ENCODE assay signal across 11 mouse cellular contexts in genomic region chr5:66101577-66101976, GRCm38 (mm10).
DNase-seq lines count a peak whose midpoint lies in the region; ATAC-seq and TF ChIP-seq lines count a peak whose summit lies in the region.
"Had no signal": no experiment of that assay in that cellular context is flagged by ENCODE, and none has a peak within 500 bp of the region (broad histone marks: within the 10 kb centered on the region; RNA-seq: fewer than 3 reads in every experiment).

No protein-coding gene starts in this region.

- no peak for ATAC-seq in liver, postnatal 0 days
- no peak for ATAC-seq in liver, embryonic 11.5 days (replicated peaks; ENCODE audit: low FRiP score)
- no peak for ATAC-seq in forebrain, embryonic 13.5 days
- ATAC-seq: forebrain, embryonic 15.5 days had no signal

- 55% methylated on average over 3 of the region's 3 CpGs for WGBS in liver, postnatal 0 days (ENCODE audit: insufficient replicate concordance)
- 67% methylated on average over 3 of the region's 3 CpGs for WGBS in liver, embryonic 11.5 days
- 56% methylated on average over 3 of the region's 3 CpGs for WGBS in small intestine, adult 2 months
- 64% methylated on average over 3 of the region's 3 CpGs for WGBS in forebrain, embryonic 13.5 days

- peak; percentile 61 for TF ChIP-seq CTCF in liver, postnatal 0 days (IDR thresholded peaks at IDR 0.05; ENCODE audit: low read depth)
- peak; percentile 37; the same call in 1 of the 2 replicates for TF ChIP-seq CTCF in embryonic fibroblast, embryonic 13.5 days (IDR thresholded peaks at IDR 0.05; ENCODE audit: borderline replicate concordance, insufficient read depth, low read length)
- peak; percentile 58; the same call in 1 of the 2 replicates for TF ChIP-seq CTCF in small intestine, adult 2 months (IDR thresholded peaks at IDR 0.05; ENCODE audit: extremely low read depth, insufficient read length, insufficient replicate concordance, low read depth, low read length)

- DNase-seq in adrenal gland, adult (ENCODE audit: inconsistent age in 2 of 2, low spot score in 1 of 2) = peak; percentile 58 to 83
- no peak for DNase-seq in adrenal gland, adult 8-10 months
- no peak for DNase-seq in liver, postnatal 0 days
- no peak for DNase-seq in liver, embryonic 11.5 days (ENCODE audit: low spot score)
- DNase-seq in layer of hippocampus, adult 18-20 months (ENCODE audit: low spot score in 2 of 2) = no peak

- H3K9me3 ChIP-seq in liver, postnatal 0 days (ENCODE audit: low read length) = no peaks in the 10 kb centered on the region
- H3K9me3 ChIP-seq in liver, embryonic 11.5 days (ENCODE audit: control insufficient read depth, low read length) = no peaks in the 10 kb centered on the region
- no peaks in the 10 kb centered on the region for H3K9me3 ChIP-seq in forebrain, embryonic 13.5 days (replicated peaks)
- H3K9me3 ChIP-seq: forebrain, embryonic 15.5 days; hindbrain, embryonic 15.5 days; limb, embryonic 13.5 days had no signal

- no peak for TF ChIP-seq EP300 in liver, postnatal 0 days (IDR thresholded peaks at IDR 0.05; ENCODE audit: low read depth)

- H3K27ac ChIP-seq in liver, postnatal 0 days (ENCODE audit: low read depth) = no peak overlapping the region
- no peak overlapping the region for H3K27ac ChIP-seq in liver, embryonic 11.5 days (ENCODE audit: low read depth, low read length)
- H3K27ac ChIP-seq in embryonic fibroblast, embryonic 13.5 days (ENCODE audit: insufficient read depth, low read length) = no peak overlapping the region
- no peak overlapping the region for H3K27ac ChIP-seq in small intestine, adult 2 months (ENCODE audit: insufficient read depth, low read depth, low read length)
- H3K27ac ChIP-seq in forebrain, embryonic 13.5 days = no peak overlapping the region
- H3K27ac ChIP-seq: forebrain, embryonic 15.5 days; hindbrain, embryonic 15.5 days; limb, embryonic 13.5 days had no signal

- no peak overlapping the region for H3K4me2 ChIP-seq in liver, postnatal 0 days (ENCODE audit: low read depth, low read length)
- H3K4me2 ChIP-seq in liver, embryonic 11.5 days = no peak overlapping the region
- H3K4me2 ChIP-seq in forebrain, embryonic 13.5 days = no peak overlapping the region
- H3K4me2 ChIP-seq: forebrain, embryonic 15.5 days; hindbrain, embryonic 15.5 days; limb, embryonic 13.5 days had no signal

- no peaks in the 10 kb centered on the region for H3K27me3 ChIP-seq in liver, postnatal 0 days (ENCODE audit: insufficient read depth, low read length)
- H3K27me3 ChIP-seq in liver, embryonic 11.5 days (replicated peaks; ENCODE audit: control insufficient read depth, insufficient read depth, low read length) = no peaks in the 10 kb centered on the region
- H3K27me3 ChIP-seq in small intestine, adult 2 months (ENCODE audit: control insufficient read depth, insufficient read depth, low read length) = no peaks in the 10 kb centered on the region
- H3K27me3 ChIP-seq in forebrain, embryonic 13.5 days = no peaks in the 10 kb centered on the region
- H3K27me3 ChIP-seq: forebrain, embryonic 15.5 days; hindbrain, embryonic 15.5 days; limb, embryonic 13.5 days had no signal

- TF ChIP-seq POLR2A in embryonic fibroblast, embryonic 13.5 days (IDR thresholded peaks at IDR 0.05; ENCODE audit: low read depth, low read length) = no peak
- TF ChIP-seq POLR2A in small intestine, adult 2 months (IDR thresholded peaks at IDR 0.05; ENCODE audit: low read depth, low read length) = no peak

- peaks cover 12% of the 10 kb centered on the region for H3K4me1 ChIP-seq in liver, postnatal 0 days (ENCODE audit: insufficient read depth)
- no peaks in the 10 kb centered on the region for H3K4me1 ChIP-seq in liver, embryonic 11.5 days (replicated peaks; ENCODE audit: control insufficient read depth, insufficient read depth, low read length)
- no peaks in the 10 kb centered on the region for H3K4me1 ChIP-seq in embryonic fibroblast, embryonic 13.5 days (ENCODE audit: control insufficient read depth, insufficient read depth, low read length)
- peaks cover 30% of the 10 kb centered on the region for H3K4me1 ChIP-seq in small intestine, adult 2 months (ENCODE audit: control insufficient read depth, insufficient read depth, insufficient read length, low read length)
- H3K4me1 ChIP-seq in forebrain, embryonic 13.5 days = no peaks in the 10 kb centered on the region
- H3K4me1 ChIP-seq: forebrain, embryonic 15.5 days; hindbrain, embryonic 15.5 days had no signal

- H3K4me3 ChIP-seq in liver, postnatal 0 days (ENCODE audit: low read depth, low read length) = no peak overlapping the region
- no peak overlapping the region for H3K4me3 ChIP-seq in liver, embryonic 11.5 days (ENCODE audit: low read depth, low read length)
- no peak overlapping the region for H3K4me3 ChIP-seq in embryonic fibroblast, embryonic 13.5 days (ENCODE audit: insufficient read depth, low read length)
- H3K4me3 ChIP-seq in small intestine, adult 2 months (ENCODE audit: low read depth, low read length) = no peak overlapping the region
- no peak overlapping the region for H3K4me3 ChIP-seq in forebrain, embryonic 13.5 days
- H3K4me3 ChIP-seq: forebrain, embryonic 15.5 days; hindbrain, embryonic 15.5 days; limb, embryonic 13.5 days had no signal

- H3K36me3 ChIP-seq in liver, postnatal 0 days (replicated peaks; ENCODE audit: insufficient read depth, low read length) = no peaks in the 10 kb centered on the region
- no peaks in the 10 kb centered on the region for H3K36me3 ChIP-seq in liver, embryonic 11.5 days (ENCODE audit: control insufficient read depth, insufficient read depth, low read length)
- H3K36me3 ChIP-seq in small intestine, adult 2 months (ENCODE audit: control insufficient read depth, insufficient read depth, low read length) = no peaks in the 10 kb centered on the region
- no peaks in the 10 kb centered on the region for H3K36me3 ChIP-seq in forebrain, embryonic 13.5 days (ENCODE audit: poor library complexity, severe bottlenecking)
- H3K36me3 ChIP-seq: forebrain, embryonic 15.5 days; hindbrain, embryonic 15.5 days; limb, embryonic 13.5 days had no signal

- no peak overlapping the region for H3K9ac ChIP-seq in liver, postnatal 0 days (replicated peaks)
- H3K9ac ChIP-seq in liver, embryonic 11.5 days (ENCODE audit: low read depth, low read length) = no peak overlapping the region
- H3K9ac ChIP-seq in forebrain, embryonic 13.5 days = no peak overlapping the region
- H3K9ac ChIP-seq: forebrain, embryonic 15.5 days; hindbrain, embryonic 15.5 days; limb, embryonic 13.5 days had no signal

Comparison
In these comparisons a context has a peak if more than half of its experiments do, and no peak if none do; other contexts are left out.
1. DNase-seq: peak in adrenal gland, adult (2 of 2); none in adrenal gland, adult 8-10 months (single experiment), liver, postnatal 0 days (single experiment), liver, embryonic 11.5 days (single experiment) and layer of hippocampus, adult 18-20 months (0 of 2).
2. Peak in every context shown above with its lines, with median percentiles within 50 percentile points of each other: CTCF ChIP-seq.